Mouse (Mus musculus) forebrain, embryonic 11.5 days (tissue): ENCODE measurements around the gene Pdhx. TPM values are rescaled to one million over a fixed set of nuclear protein-coding genes. Genes with fewer than 3 reads are reported as not detected.

Experiments used
- ATAC-seq: fragments of 200-750 bp; cut with Nextera tagmentation; replicated peaks from 2 replicates; pipeline ENCODE4 v1.8.0; 2017; ENCODE audit warnings: moderate TSS enrichment; ENCODE audit not compliant: low FRiP score
- DNase-seq: peaks from one replicate; pipeline ENCODE4 v3.0.0-alpha.2; 2017; ENCODE audit warnings: low spot score
- H3K27ac ChIP-seq: fragments of 300-500 bp; sonication (generic); 2 replicates; pipeline ENCODE4 v1.5.1; 2014; ENCODE audit warnings: low read depth, low read length
- H3K27me3 ChIP-seq: fragments of 300-500 bp; sonication (generic); 2 replicates; pipeline ENCODE4 v1.6.1; 2014; ENCODE audit warnings: mild to moderate bottlenecking, low read length, mixed read lengths; ENCODE audit not compliant: control insufficient read depth, insufficient read depth
- H3K36me3 ChIP-seq: fragments of 300-500 bp; sonication (generic); 2 replicates; pipeline ENCODE4 v1.6.1; 2014; ENCODE audit warnings: mild to moderate bottlenecking, low read length, moderate library complexity, mixed read lengths; ENCODE audit not compliant: control insufficient read depth, insufficient read depth
- H3K4me1 ChIP-seq: fragments of 300-500 bp; sonication (generic); replicated peaks from 2 replicates; pipeline ENCODE4 v1.6.1; 2014; ENCODE audit warnings: low read length, mixed read lengths; ENCODE audit not compliant: control insufficient read depth, insufficient read depth
- H3K4me2 ChIP-seq: fragments of 300-500 bp; sonication (generic); 2 replicates; pipeline ENCODE4 v1.6.1; 2014; ENCODE audit warnings: low read depth, mild to moderate bottlenecking, low read length, moderate library complexity, mixed read lengths; ENCODE audit not compliant: severe bottlenecking
- H3K4me3 ChIP-seq: fragments of 300-500 bp; sonication (generic); 2 replicates; pipeline ENCODE4 v1.5.1; 2014; ENCODE audit warnings: low read depth, low read length
- H3K9ac ChIP-seq: fragments of 300-500 bp; sonication (generic); 2 replicates; pipeline ENCODE4 v1.6.1; 2014; ENCODE audit warnings: low read length
- H3K9me3 ChIP-seq: fragments of 300-500 bp; sonication (generic); 2 replicates; pipeline ENCODE4 v1.6.1; 2016; ENCODE audit warnings: low read length, mixed read lengths; ENCODE audit not compliant: control insufficient read depth
- WGBS: fragments of 180-500 bp; shearing (Covaris S2); extraction: QIAGEN DNeasy Blood & Tissue Kit; methylation state at CpG from one replicate; pipeline ENCODE4 v1.1.7; 2014; 5-methylcytosine and 5-hydroxymethylcytosine counted together
- polyA plus RNA-seq: library from polyadenylated mRNA; unstranded; fragments of >200 nt; fragmentation: Nextera tagmentation; extraction: Ambion mirVana; gene quantifications from 2 replicates; pipeline ENCODE4 v1.2.1, GENCODE M21; 2014

Gene Pdhx
- polyA plus RNA-seq, 1 experiment from 2014 or later = 48.0 TPM

DNA sequence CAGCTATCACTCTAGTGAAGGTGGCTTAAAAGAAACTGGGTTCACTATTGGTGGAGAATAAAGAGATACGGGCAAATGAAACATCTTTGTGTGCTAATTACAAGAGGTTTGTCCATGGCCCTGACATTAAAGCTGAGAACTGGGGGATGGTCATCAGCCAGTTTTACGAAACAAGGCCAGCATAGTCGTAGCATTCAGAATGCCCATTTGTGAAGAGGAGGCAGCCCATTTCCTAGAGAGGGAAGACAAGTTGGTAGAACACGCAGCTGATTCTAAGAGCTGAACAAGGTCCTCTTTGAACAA, 85.7 kb downstream of the Pdhx start:
- no peak overlapping the region for H3K27ac ChIP-seq
- no peaks in the 10 kb centered on the region for H3K36me3 ChIP-seq
- H3K9me3 ChIP-seq = no peaks in the 10 kb centered on the region
- H3K4me2 ChIP-seq = no peak overlapping the region
- WGBS = 90% methylated on average over 4 of the region's 4 CpGs
- H3K27me3 ChIP-seq = no peaks in the 10 kb centered on the region
- ATAC-seq (no peak), DNase-seq (no peak)
- H3K9ac ChIP-seq = no peak overlapping the region
- no peaks in the 10 kb centered on the region for H3K4me1 ChIP-seq
- no peak overlapping the region for H3K4me3 ChIP-seq

DNA sequence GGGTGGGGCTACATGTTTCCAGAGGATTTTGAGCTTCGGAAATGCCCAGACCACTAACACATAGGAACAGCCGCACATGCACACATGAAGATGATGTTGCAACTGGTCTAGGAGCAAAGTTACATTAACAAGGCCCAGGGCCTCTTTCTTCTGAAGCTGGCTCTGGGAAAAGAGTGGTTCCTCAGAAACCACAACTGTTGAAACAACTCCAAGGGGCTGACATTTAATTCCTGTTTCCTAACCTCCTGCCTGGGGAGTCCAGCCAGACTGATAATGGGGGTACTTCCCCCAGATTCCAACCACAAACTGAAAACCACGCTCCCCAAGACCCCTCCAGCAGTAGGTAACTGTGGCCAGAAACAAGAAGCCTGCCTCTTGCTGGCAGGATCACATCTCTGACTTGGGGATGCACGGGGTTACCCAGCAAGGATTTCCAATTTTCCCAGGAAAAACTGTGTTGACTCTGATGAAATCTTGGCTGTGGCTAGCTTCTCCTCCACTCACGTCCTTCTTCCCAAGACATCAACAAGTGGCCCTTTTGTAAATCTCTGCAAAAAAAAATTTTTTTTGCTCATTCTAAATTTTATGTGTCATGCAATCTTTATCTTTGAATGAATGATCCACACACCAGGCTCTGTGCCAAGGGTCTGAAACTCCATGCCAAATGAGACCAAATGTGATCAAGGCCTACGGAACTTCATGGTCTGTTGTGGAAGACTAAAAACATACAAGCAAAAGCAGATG, 86.2 kb downstream of the Pdhx start:
- Histone ChIP-seq H3K4me3 (no peak overlapping the region), H3K9me3 (no peaks in the 10 kb centered on the region), H3K27me3 (no peaks in the 10 kb centered on the region), H3K36me3 (no peaks in the 10 kb centered on the region), H3K4me1 (no peaks in the 10 kb centered on the region), H3K4me2 (no peak overlapping the region), H3K27ac (no peak overlapping the region), H3K9ac (no peak overlapping the region)
- ATAC-seq (no peak), DNase-seq (no peak)
- 92% methylated on average over 6 of the region's 6 CpGs for WGBS

DNA sequence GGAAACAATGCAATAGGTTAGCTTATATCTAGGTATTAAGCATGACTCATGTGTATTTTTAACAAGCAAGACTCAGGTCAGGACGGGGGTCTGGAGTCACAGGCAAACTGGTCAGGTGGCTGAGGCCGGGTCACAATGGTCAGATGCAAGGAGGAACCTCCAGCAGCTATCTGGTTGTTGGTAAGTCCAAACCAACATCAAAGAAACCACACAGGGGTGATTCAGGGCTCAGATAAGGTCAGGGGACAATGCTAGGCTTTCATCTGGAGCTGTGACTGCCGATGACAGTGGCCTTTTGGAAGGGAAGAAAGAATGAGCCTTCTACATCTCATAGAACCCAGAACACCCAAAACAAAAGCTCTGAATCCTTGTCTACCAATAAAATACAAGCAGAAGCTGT, 86.9 kb downstream of the Pdhx start:
- DNase-seq (no peak), ATAC-seq (no peak)
- H3K9me3 ChIP-seq = no peaks in the 10 kb centered on the region
- no peaks in the 10 kb centered on the region for H3K36me3 ChIP-seq
- H3K9ac ChIP-seq = no peak overlapping the region
- H3K4me1 ChIP-seq = no peaks in the 10 kb centered on the region
- H3K4me3 ChIP-seq = no peak overlapping the region
- no peak overlapping the region for H3K27ac ChIP-seq
- WGBS = 78% methylated on average over 3 of the region's 3 CpGs
- no peaks in the 10 kb centered on the region for H3K27me3 ChIP-seq
- no peak overlapping the region for H3K4me2 ChIP-seq

DNA sequence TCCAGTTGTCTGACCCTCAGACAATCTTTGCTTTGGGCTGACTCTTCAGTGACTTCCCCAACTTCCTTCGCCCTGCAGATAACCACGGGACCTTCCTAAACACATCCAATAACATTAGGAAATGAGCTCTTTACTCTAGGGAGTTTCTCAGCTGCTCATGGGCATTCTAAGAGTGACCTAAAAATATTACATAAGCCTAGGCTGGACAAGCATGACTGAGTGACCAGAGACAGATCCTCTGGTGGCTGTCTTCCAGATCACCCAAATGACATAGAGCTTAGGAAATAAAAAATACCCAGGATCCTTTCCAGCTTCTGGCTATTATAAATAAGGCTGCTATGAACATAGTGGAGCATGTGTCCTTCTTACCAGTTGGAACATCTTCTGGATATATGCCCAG, 90.5 kb downstream of the Pdhx start:
- Histone ChIP-seq H3K4me3 (no peak overlapping the region), H3K9ac (no peak overlapping the region), H3K27ac (no peak overlapping the region), H3K36me3 (no peaks in the 10 kb centered on the region), H3K4me2 (no peak overlapping the region), H3K27me3 (no peaks in the 10 kb centered on the region), H3K4me1 (no peaks in the 10 kb centered on the region), H3K9me3 (no peaks in the 10 kb centered on the region)
- 86% methylated on average over 2 of the region's 2 CpGs for WGBS
- ATAC-seq (no peak), DNase-seq (no peak)

DNA sequence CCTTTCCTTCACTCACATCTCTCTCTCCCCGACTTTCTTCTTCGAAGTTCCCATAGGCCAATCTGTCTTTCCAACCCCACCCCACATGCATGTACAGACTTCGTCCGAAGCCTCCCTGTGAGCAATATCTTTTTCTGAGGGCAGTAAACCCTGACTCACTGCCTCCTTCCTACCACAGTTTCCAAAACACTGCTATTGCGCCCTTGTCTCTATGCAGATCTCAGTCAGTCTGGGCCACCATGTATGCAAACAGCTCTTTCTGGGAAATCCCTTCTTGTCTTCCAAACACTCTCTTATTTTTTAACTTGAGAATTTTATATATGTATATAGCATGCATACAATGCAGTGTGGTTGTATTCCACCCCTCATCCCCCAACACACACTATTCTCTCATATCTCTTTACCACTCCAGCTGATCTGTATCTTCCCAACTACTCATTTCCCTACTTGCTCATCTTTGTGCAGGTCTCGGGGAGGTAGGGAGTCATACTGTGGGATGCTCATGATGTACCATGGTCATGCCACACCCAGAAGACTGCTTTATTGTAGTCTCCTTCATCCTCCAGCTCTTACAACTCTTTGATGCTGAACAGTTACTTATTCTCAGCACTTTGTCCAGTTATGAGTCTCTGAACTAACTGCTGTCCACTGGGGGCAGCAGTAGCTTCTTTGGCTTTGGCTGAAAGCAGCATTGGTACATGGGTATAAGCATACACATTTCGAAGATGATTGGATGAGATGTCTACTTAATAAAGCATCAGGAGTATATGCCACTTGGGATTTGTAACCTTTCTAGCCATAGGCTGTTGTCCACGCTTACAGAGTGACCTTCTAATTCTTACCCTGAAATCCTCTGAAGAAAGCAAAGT, 91.6 kb downstream of the Pdhx start:
- H3K4me3 ChIP-seq = no peak overlapping the region
- no peak for ATAC-seq
- H3K4me2 ChIP-seq = no peak overlapping the region
- no peak overlapping the region for H3K27ac ChIP-seq
- H3K9ac ChIP-seq = no peak overlapping the region
- H3K27me3 ChIP-seq = no peaks in the 10 kb centered on the region
- H3K9me3 ChIP-seq = no peaks in the 10 kb centered on the region
- no peak for DNase-seq
- 91% methylated on average over 8 of the region's 8 CpGs for WGBS
- no peaks in the 10 kb centered on the region for H3K36me3 ChIP-seq
- H3K4me1 ChIP-seq = no peaks in the 10 kb centered on the region

DNA sequence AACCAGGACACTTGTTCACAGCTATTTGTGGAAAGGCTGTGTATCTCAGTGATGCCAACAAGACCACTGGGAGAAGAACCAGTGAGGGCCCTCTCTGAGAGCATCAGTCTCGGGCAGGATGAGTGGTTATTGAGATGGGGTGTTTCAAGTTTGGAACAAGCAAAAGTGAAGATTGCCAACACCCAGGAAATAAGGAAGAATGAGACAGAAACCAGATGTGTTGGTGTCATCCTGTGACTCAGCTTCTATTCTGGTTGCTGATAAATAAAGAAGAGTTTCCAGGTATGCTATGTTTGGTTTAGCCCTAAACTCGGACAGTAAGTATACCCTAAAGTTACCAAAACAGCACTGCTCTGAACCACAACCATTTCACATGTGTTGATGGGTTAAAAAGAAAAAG, 92.4 kb downstream of the Pdhx start:
- 70% methylated on average over 2 of the region's 2 CpGs for WGBS

DNA sequence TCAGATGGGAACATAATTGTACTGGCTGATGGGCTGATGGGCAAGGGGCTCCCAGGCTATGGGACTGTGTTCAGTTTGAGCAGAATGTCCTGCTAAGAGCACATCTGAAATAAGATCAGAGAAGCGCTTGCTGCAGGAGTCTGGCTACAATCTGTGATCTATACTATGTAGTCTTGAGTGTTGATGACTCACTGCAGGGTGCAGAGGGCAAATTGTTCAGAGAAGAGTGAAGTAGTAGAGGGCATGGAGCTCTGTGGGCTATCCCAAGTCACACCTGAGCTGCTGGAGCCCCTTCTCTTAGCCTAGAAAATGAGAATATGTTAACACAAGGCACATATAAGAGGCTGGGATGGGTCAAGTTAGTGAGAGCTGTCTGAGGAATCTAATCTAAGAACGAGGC, 93.8 kb downstream of the Pdhx start:
- 91% methylated on average over 2 of the region's 2 CpGs for WGBS
- Histone ChIP-seq H3K36me3 (no peaks in the 10 kb centered on the region), H3K27ac (no peak overlapping the region), H3K4me2 (no peak overlapping the region), H3K27me3 (no peaks in the 10 kb centered on the region), H3K9me3 (no peaks in the 10 kb centered on the region), H3K4me1 (no peaks in the 10 kb centered on the region), H3K4me3 (no peak overlapping the region), H3K9ac (no peak overlapping the region)
- DNase-seq = no peak
- no peak for ATAC-seq

More for the DNA sequence above, 92.4 kb downstream of the Pdhx start:
- Histone ChIP-seq H3K4me3 (no peak overlapping the region), H3K4me1 (no peaks in the 10 kb centered on the region), H3K27ac (no peak overlapping the region), H3K9me3 (no peaks in the 10 kb centered on the region), H3K9ac (no peak overlapping the region), H3K27me3 (no peaks in the 10 kb centered on the region), H3K4me2 (no peak overlapping the region), H3K36me3 (no peaks in the 10 kb centered on the region)
- ATAC-seq (no peak), DNase-seq (no peak)

DNA sequence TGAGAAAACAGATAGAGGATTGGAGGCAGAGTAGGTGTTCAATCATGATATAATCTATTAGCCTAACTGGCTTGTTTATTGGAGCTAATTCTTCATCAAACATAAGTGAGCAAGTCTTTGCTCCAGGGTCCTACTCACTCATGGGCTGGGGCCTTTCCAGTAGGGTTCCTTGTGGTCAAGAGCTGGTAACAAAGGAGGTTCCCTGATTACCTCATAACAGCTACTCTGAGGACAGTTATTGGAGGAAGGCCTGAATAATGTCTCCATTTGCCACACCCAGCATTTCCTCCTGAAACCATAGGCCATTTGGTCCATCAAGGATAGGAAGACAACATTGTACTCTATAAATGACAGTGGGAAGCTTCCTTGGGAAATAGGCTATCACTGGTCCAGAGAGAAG, 94.2 kb downstream of the Pdhx start:
- ATAC-seq (no peak), DNase-seq (no peak)
- H3K9ac ChIP-seq = no peak overlapping the region
- no peaks in the 10 kb centered on the region for H3K27me3 ChIP-seq
- no peaks in the 10 kb centered on the region for H3K36me3 ChIP-seq
- H3K27ac ChIP-seq = no peak overlapping the region
- H3K4me3 ChIP-seq = no peak overlapping the region
- H3K4me2 ChIP-seq = no peak overlapping the region
- no peaks in the 10 kb centered on the region for H3K4me1 ChIP-seq
- no peaks in the 10 kb centered on the region for H3K9me3 ChIP-seq
